Mouse (Mus musculus) forebrain, embryonic 10.5 days (tissue): Measurements from ENCODE around the gene Hmces. TPM values are rescaled to one million over a fixed set of nuclear protein-coding genes. Genes with fewer than 3 reads are reported as not detected.
A peak's percentile ranks its signal among the peaks of the same experiment; 100 is the strongest.
"Not testable (repeated sequence)": the region's sequence is repeated elsewhere in the genome, so short reads cannot be mapped to it uniquely, and the experiment has no call there.

Experiments
- DNase-seq: peaks from one replicate; pipeline ENCODE4 v3.0.0-alpha.2; 2017; ENCODE audit warnings: low spot score; ENCODE audit errors: extremely low spot score
- H3K27ac ChIP-seq: fragments of 300-500 bp; sonication (generic); 2 replicates; pipeline ENCODE4 v1.5.1; 2016; ENCODE audit warnings: mild to moderate bottlenecking
- H3K27me3 ChIP-seq: fragments of 300-500 bp; sonication (generic); 2 replicates; pipeline ENCODE4 v1.6.1; 2016; ENCODE audit warnings: mild to moderate bottlenecking; ENCODE audit not compliant: poor library complexity, severe bottlenecking
- H3K36me3 ChIP-seq: fragments of 300-500 bp; sonication (generic); replicated peaks from 2 replicates; pipeline ENCODE4 v1.6.1; 2016; ENCODE audit warnings: mild to moderate bottlenecking, moderate library complexity
- H3K4me1 ChIP-seq: fragments of 300-500 bp; sonication (generic); 2 replicates; pipeline ENCODE4 v1.6.1; 2016
- H3K4me3 ChIP-seq: fragments of 300-500 bp; sonication (generic); 2 replicates; pipeline ENCODE4 v1.5.1; 2016; ENCODE audit warnings: mild to moderate bottlenecking, moderate library complexity
- H3K9me3 ChIP-seq: fragments of 300-500 bp; sonication (generic); 2 replicates; pipeline ENCODE4 v1.6.1; 2016; ENCODE audit warnings: mild to moderate bottlenecking, moderate library complexity
- WGBS: fragments of 180-500 bp; shearing (Covaris S2); methylation state at CpG from one replicate; pipeline ENCODE4 v1.1.7; 2016; 5-methylcytosine and 5-hydroxymethylcytosine counted together
- polyA plus RNA-seq: library from polyadenylated mRNA; unstranded; fragments of >200 nt; fragmentation: Nextera tagmentation; extraction: Ambion mirVana; gene quantifications from 2 replicates; pipeline ENCODE4 v1.2.1, GENCODE M21; 2016

Gene Hmces
- polyA plus RNA-seq, 1 experiment from 2014 or later = 61.5 TPM

DNA sequence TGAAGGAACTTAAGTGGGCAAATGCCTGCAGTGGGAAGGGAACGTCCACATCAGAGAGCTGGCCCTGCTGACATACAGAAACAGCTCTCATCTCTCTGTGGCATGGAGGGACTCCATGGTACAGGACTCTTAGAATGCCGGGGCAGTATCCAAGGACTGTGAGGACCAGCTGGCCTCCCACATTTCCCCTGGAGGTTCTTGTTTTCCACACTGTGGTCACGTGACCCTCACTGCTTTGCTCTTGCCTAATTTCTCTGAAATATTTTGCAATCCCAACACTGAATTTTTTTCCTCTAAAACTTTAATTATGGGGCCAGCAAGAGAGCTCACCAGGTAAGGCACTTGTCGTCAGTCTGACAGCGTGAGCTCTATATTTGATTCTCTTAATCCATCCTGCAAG lies 21.3 kb downstream of the Hmces start:
- H3K36me3 ChIP-seq = peaks cover 67% of the 10 kb centered on the region
- 93% methylated on average over 5 of the region's 5 CpGs for WGBS
- no peak overlapping the region for H3K4me3 ChIP-seq
- DNase-seq = no peak
- peaks cover 3% of the 10 kb centered on the region; the same call in 1 of the 2 replicates for H3K9me3 ChIP-seq
- H3K27me3 ChIP-seq = no peaks in the 10 kb centered on the region
- H3K27ac ChIP-seq = no peak overlapping the region
- H3K4me1 ChIP-seq = peaks cover 9% of the 10 kb centered on the region

DNA sequence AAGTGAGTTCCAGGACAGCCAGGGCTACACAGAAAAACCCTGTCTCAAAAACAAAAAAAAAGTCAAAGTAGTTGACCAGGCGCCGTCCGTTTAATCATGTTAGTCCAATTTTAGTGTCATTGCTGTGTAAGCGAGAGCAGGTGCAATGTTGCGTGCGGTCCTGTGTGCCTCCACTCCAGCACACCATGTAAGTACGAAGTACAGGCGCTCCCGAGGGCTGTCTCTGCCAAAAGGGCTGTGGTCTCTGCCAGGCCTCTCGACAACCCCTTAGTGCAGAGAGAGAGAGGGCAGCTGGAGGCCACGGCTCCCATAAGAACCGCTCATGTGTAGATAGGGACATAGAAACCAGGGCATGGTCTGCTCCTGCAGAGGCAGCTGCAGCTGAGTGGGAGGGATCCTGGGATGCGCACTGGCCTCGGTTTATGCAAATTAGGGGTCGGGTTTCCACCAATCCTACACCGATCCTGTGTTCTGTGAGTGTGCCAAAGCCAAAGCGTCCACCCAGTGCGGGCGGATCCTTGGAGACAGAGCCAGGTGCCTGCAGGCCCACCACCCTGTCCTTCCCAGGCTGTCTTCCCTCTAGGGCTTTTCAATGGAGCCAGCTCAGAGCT lies 23.5 kb downstream of the Hmces start:
- WGBS = 45% methylated on average over 19 of the region's 19 CpGs
- H3K27ac ChIP-seq = peak overlapping the region; percentile 59
- no peaks in the 10 kb centered on the region for H3K27me3 ChIP-seq
- no peak overlapping the region for H3K4me3 ChIP-seq
- H3K4me1 ChIP-seq = peaks cover 9% of the 10 kb centered on the region
- peaks cover 46% of the 10 kb centered on the region for H3K36me3 ChIP-seq
- peak; percentile 69 for DNase-seq
- H3K9me3 ChIP-seq = no peaks in the 10 kb centered on the region

DNA sequence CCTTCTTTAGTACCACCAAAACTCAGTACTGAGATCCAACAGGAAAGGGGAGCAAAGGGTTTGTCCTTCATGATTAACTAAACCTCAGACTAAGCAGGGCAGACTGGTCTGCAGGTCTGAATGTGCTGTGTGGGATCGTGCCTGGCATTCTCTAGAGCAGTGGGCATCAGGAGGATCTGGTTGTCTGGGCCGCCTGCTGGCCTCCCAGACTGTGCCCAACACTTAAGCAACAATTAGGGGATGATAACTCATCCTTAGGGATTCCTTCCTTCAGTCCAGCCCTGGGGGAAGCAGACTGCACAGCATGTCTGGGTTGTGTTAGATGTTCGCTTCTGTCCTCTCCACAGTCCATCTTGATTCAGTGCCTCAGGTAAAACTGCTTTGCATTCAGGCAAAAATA lies 25.2 kb downstream of the Hmces start:
- no peak for DNase-seq
- Histone ChIP-seq H3K36me3 (peaks cover 30% of the 10 kb centered on the region), H3K27ac (no peak overlapping the region), H3K27me3 (no peaks in the 10 kb centered on the region), H3K9me3 (no peaks in the 10 kb centered on the region), H3K4me1 (peaks cover 9% of the 10 kb centered on the region), H3K4me3 (no peak overlapping the region)
- WGBS = 86% methylated on average over 3 of the region's 3 CpGs

DNA sequence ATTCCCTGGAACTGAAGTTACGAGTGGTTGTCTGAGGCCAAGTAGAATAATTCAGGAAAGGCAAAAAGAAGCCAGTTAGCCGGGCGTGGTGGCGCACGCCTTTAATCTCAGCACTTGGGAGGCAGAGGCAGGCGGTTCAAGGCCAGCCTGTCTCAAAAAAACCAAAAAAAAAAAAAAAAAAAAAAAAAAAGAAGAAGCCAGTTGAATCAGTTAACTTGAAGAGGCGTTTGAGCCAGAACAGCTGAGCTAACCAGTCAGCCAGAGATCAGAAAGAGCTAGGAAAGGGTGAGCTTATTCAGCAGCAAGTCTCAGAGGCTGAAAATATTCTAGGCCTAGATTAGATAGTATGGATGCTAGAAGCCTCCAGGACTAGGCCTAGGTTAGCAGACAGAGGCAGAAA lies 28.4 kb downstream of the Hmces start:
- no peak for DNase-seq
- Histone ChIP-seq H3K36me3 (no peaks in the 10 kb centered on the region; the same call in 1 of the 2 replicates), H3K27ac (no peak overlapping the region), H3K4me3 (no peak overlapping the region), H3K27me3 (no peaks in the 10 kb centered on the region), H3K9me3 (peaks cover 4% of the 10 kb centered on the region; the same call in 1 of the 2 replicates), H3K4me1 (peaks cover 8% of the 10 kb centered on the region)
- 81% methylated on average over 7 of the region's 7 CpGs for WGBS

DNA sequence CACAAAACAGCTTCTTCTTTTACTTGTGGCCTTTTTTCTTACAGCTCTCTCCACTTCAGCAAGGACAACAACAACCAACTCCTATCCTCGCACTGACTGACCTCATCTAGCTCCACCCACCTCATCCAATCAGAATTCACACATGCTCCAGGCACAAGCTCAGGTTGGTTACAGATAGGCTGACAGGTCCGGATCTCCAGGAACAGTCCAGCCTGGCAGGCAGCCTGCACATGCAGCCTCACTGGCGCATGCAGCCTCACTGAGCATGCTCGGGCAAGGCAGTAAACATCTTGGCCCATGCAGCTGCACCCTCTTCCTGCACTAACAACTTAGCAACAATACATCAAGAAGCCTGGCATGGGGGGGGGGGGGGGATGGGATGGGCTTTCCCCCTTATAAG lies 48.7 kb downstream of the Hmces start:
- H3K4me3 ChIP-seq, H3K27ac ChIP-seq, H3K4me1 ChIP-seq, DNase-seq, H3K27me3 ChIP-seq, H3K36me3 ChIP-seq: not testable (repeated sequence)
- peaks cover 16% of the 10 kb centered on the region for H3K9me3 ChIP-seq
- 76% methylated on average over 4 of the region's 4 CpGs for WGBS

DNA sequence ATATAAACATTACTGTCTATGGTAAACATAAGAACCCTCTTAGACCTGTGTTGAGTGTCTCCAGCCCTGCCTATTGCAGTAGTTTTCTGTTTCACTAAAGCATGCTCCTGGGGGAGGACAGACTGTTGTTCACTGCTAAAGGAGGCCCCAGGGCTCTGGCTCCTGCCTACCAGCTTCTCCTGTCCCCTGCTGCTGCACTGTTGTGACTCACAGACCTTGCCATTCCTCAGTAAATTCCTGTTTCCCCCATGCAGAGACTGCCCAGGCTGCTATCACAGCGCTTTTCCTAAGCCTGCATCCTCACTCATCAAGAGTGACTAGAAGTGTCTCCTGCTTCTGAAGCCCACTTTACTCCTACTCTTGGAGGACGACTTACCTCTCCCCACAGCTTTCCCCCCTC lies 56.3 kb downstream of the Hmces start:
- H3K27me3 ChIP-seq = no peaks in the 10 kb centered on the region
- H3K36me3 ChIP-seq = no peaks in the 10 kb centered on the region
- H3K9me3 ChIP-seq = no peaks in the 10 kb centered on the region
- no peaks in the 10 kb centered on the region for H3K4me1 ChIP-seq
- DNase-seq = no peak
- WGBS = 23% methylated on average over 2 of the region's 2 CpGs
- H3K27ac ChIP-seq = no peak overlapping the region
- no peak overlapping the region for H3K4me3 ChIP-seq

DNA sequence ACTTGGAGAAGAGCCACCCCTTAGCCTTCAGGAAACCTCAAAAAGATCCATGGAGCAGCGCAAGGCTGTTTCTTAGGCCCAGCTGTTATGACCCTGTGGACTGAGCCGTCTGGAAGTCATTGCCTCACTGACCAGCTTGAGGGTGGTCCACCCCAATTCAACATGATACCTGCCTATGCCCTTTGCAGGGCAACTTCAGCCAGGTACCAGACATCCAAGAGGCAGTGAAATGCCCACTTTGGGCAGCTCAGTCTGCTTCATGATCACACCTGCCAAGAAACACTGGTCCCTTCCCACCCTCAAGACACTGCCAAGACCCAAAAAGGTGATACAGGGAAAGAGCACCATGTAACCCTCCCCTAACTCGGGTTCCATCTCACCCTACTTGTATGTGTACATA lies 66.0 kb downstream of the Hmces start:
- peak overlapping the region; percentile 97 for H3K4me3 ChIP-seq
- WGBS = 74% methylated on average over 3 of the region's 3 CpGs
- H3K27me3 ChIP-seq = no peaks in the 10 kb centered on the region
- H3K4me1 ChIP-seq = peaks cover 23% of the 10 kb centered on the region
- peak overlapping the region; percentile 99 for H3K27ac ChIP-seq
- H3K36me3 ChIP-seq = peaks cover 29% of the 10 kb centered on the region
- DNase-seq = no peak
- no peaks in the 10 kb centered on the region for H3K9me3 ChIP-seq

DNA sequence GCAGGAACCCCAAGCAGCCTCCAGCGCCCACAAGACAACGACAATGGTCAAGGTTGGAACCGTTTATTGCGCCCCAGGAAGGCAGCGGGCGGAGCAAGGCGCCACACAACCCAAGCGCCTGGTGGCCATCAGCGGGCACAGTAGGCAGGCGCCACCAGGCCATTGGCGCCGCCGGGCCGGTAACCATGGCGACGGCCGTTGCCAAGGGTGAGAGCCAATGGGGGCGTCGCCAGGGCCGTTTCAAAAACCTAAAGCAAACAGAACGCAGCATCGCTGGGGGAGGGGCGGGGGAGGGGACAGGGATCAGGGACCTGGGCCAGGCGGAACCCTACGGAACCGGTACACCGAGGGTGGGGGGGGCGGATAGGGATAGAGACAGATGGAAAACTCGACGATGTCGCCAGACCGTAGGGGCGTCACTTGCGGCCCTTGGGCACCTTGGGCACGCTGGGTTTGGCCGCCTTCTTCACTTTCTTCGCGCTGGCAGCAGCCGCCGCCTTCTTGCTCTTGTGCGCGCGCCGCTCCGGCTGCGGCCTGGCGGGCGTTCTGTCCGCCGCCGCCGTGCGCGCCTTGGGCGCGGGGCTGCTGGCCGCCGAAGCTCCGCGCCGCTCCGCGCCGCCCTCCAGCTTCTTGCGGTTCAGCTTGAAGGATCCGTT lies 66.8 kb downstream of the Hmces start:
- Histone ChIP-seq H3K27ac (peak overlapping the region; percentile 99), H3K9me3 (no peaks in the 10 kb centered on the region), H3K27me3 (no peaks in the 10 kb centered on the region), H3K4me1 (peaks cover 23% of the 10 kb centered on the region), H3K36me3 (peaks cover 36% of the 10 kb centered on the region), H3K4me3 (peak overlapping the region; percentile 97)
- under 1% methylated on average over 66 of the region's 66 CpGs for WGBS
- peak; percentile 92 for DNase-seq

DNA sequence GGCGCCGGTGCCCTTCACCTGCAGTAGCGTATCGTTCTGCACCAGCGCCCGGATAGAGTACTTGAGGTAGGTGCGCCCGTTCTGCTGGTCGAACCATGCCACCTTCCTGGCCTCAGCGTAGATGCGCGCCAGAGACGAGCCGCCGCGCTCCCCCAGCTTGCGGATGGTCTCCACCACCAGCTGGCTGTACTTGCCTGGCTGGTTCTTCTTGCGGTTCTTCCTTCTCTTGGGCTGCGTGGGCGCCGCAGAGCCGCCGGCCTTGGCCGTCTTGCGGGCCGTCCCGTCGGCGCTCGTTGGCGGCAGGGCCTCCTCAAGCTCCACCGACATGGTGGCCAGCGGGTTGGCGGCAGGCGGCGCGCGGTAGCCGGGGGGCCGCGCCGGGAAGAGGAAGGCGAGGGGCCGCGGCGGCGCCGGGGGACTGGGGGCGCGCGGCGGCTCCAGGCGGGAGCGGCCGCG lies 67.3 kb downstream of the Hmces start:
- WGBS = under 1% methylated on average over 53 of the region's 56 CpGs
- peaks cover 42% of the 10 kb centered on the region for H3K36me3 ChIP-seq
- peak; percentile 64 for DNase-seq
- H3K4me3 ChIP-seq = peak overlapping the region; percentile 97
- no peaks in the 10 kb centered on the region for H3K9me3 ChIP-seq
- peak overlapping the region; percentile 99 for H3K27ac ChIP-seq
- peaks cover 23% of the 10 kb centered on the region for H3K4me1 ChIP-seq
- H3K27me3 ChIP-seq = no peaks in the 10 kb centered on the region

DNA sequence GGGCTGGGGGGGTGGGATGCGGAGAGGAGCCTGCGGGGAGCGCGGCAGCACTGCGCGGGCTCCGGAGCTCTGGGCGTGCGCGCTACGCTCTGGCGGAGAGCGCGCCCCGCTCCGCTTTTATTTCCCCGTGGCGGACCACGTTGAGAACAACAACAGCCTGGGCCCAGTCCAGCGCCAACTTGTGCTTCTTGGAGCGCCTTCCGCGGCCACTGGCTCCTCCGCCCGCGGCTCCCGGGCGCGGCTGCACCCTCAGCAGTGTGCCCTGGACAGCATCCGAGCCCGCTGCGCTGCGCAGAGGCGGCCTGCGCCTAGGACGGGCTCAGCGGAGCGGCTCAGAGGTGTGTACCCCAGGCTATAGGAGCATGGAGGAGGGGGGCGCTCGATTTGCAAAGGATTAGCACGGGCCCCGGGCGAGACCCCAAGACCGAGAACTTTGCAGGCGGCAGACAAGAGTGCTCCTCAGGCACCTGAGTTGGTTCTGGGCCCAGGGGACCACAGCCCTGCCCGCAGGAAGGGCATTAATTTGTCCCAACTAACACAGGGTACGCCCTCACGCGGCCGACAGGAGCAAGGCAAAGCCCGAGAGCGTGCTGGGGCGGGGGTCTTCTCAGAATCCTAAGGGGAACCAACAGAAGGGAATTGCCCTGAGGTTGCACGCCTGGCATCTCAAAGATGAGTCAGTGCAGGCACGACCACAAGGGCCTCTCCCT lies 68.0 kb downstream of the Hmces start, which contains the start of gene H1fx:
H1fx (minus strand) TSS at position 91 of the 710 bp plus-strand sequence.
- Histone ChIP-seq H3K9me3 (no peaks in the 10 kb centered on the region), H3K27me3 (no peaks in the 10 kb centered on the region), H3K4me3 (peak within 1 kb of the TSS; percentile 97), H3K4me1 (peaks cover 23% of the 10 kb centered on the region), H3K27ac (peak within 1 kb of the TSS; percentile 99), H3K36me3 (peaks cover 48% of the 10 kb centered on the region)
- under 1% methylated on average over 55 of the region's 55 CpGs for WGBS
- peak; percentile 83 for DNase-seq

DNA sequence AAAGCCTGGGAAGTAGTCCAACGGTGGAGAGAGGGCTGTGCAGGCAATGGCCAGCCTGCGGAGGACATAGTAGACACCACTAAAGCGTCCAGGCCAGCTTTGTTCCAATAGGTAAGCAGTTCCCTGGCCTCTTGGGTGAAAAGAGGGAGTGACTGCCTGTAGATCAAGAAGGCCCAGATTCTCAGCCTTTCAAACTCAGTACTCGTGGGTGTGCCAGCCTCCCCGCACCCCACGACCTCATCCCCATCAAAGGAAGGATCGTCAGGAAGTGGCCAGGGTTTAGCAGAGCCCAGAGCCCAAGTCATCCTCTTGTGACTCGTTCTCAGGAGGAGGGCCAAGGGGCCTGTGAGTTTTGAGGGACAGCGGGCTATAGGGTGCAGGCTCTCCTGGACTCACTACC lies 68.8 kb downstream of the Hmces start:
- Histone ChIP-seq H3K4me3 (peak overlapping the region; percentile 97), H3K9me3 (no peaks in the 10 kb centered on the region), H3K36me3 (peaks cover 56% of the 10 kb centered on the region), H3K27ac (peak overlapping the region; percentile 99), H3K27me3 (no peaks in the 10 kb centered on the region), H3K4me1 (peaks cover 23% of the 10 kb centered on the region)
- 76% methylated on average over 9 of the region's 9 CpGs for WGBS
- DNase-seq = no peak
